Mouse (Mus musculus) small intestine, adult 2 months (tissue): ENCODE measurements around the gene Wdr62. TPM values are rescaled to one million over a fixed set of nuclear protein-coding genes. Genes with fewer than 3 reads are reported as not detected.

ENCODE experiments used
- H3K27ac ChIP-seq: fragments of 200-500 bp; 2 replicates; pipeline ENCODE4 v1.5.1; 2012; ENCODE audit warnings: low read depth, low read length, control low read depth, inconsistent platforms; ENCODE audit not compliant: insufficient read depth
- H3K27me3 ChIP-seq: fragments of 200-500 bp; 2 replicates; pipeline ENCODE4 v1.6.1; 2012; ENCODE audit warnings: mild to moderate bottlenecking, moderate library complexity, low read length, inconsistent platforms; ENCODE audit not compliant: control insufficient read depth, insufficient read depth
- H3K36me3 ChIP-seq: fragments of 200-500 bp; 2 replicates; pipeline ENCODE4 v1.6.1; 2012; ENCODE audit warnings: mild to moderate bottlenecking, low read length, control low read depth, inconsistent platforms; ENCODE audit not compliant: control insufficient read depth, insufficient read depth
- H3K4me1 ChIP-seq: fragments of 200-500 bp; 2 replicates; pipeline ENCODE4 v1.6.1; 2012; ENCODE audit warnings: low read length, inconsistent platforms, mixed read lengths; ENCODE audit not compliant: control insufficient read depth, insufficient read depth, insufficient read length
- H3K4me3 ChIP-seq: fragments of 200-500 bp; 2 replicates; pipeline ENCODE4 v1.5.1; 2012; ENCODE audit warnings: low read depth, mild to moderate bottlenecking, control low read depth, inconsistent platforms, low read length, moderate library complexity
- CTCF ChIP-seq: fragments of 200-500 bp; IDR thresholded peaks from 2 replicates; pipeline ENCODE4 v1.5.1; 2012; ENCODE audit warnings: low read depth, mild to moderate bottlenecking, control low read depth, inconsistent platforms, low read length, moderate library complexity, mixed read lengths; ENCODE audit not compliant: insufficient replicate concordance, insufficient read length; ENCODE audit errors: extremely low read depth
- POLR2A ChIP-seq: fragments of 200-500 bp; IDR thresholded peaks from 2 replicates; pipeline ENCODE4 v1.6.1; 2012; ENCODE audit warnings: low read depth, mild to moderate bottlenecking, control low read depth, inconsistent platforms, low read length, moderate library complexity
- WGBS: fragments of 180-500 bp; shearing (Covaris S2); methylation state at CpG from one replicate; pipeline ENCODE4 v1.1.7; 2018; 5-methylcytosine and 5-hydroxymethylcytosine counted together
- polyA plus RNA-seq: library from polyadenylated mRNA; depleted of rRNA; stranded (reverse); fragments of >200 nt; gene quantifications from 2 replicates; pipeline ENCODE4 v1.2.3, GENCODE M21; 2012; rRNA removed

Gene Wdr62
- 6.5 and 15.9 TPM in 2 replicates for polyA plus RNA-seq

DNA sequence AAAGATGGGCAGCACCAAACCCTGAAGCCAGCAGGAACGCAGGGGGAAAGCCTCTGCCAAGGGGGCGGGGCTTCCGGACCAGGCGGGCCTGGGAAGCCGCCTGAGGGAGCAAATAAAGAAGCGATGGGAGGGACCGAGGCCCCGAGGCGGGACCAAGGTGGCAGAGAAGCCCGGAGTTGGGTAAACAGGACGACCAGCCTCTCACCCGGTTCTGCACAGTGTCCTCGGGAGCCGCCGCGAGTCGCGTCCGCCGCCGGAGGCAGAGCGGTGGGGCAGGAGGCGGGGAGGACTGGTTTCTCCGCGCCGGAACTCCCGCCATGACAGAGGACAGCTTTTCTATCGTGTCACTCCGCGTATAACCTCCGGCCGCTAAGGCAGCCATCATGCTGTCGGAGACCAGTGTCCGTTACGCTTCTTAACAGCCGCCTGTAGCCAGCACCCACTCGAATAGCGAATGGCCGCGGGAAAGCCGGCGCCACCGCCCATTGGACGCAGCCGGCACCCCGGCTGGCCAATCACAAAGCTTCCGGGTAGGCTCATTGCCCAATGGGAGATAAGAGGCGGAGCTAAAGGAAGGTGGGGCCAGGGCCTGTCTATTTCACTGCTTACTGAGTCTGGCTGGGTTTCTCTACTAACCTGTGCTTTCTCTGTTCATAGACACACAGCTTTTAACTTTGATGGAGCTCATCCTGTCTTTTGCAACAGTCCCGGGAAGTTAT is at the start of gene Wdr62, which contains the start of gene Thap8:
Gene Wdr62 (minus strand): TSS at position 469 of the 719 bp plus-strand sequence.
Gene Thap8 (plus strand): TSS at position 144 of the 719 bp plus-strand sequence.
- H3K27me3 ChIP-seq = no peaks in the 10 kb centered on the region
- TF ChIP-seq POLR2A (no peak), CTCF (no peak)
- no peaks in the 10 kb centered on the region for H3K36me3 ChIP-seq
- H3K4me1 ChIP-seq = peaks cover 2% of the 10 kb centered on the region
- peak within 1 kb of the TSS; percentile 99 for H3K27ac ChIP-seq
- under 1% methylated on average over 49 of the region's 49 CpGs for WGBS
- peak within 1 kb of the TSS; percentile 95 for H3K4me3 ChIP-seq

GRCm38 (mm10) chr7:30328379-30328778 is 48.2 kb upstream of the Wdr62 start:
- Histone ChIP-seq H3K4me1 (peaks cover 1% of the 10 kb centered on the region), H3K36me3 (no peaks in the 10 kb centered on the region), H3K27ac (no peak overlapping the region), H3K4me3 (no peak overlapping the region), H3K27me3 (no peaks in the 10 kb centered on the region)
- TF ChIP-seq POLR2A (no peak), CTCF (no peak)
- 77% methylated on average over 10 of the region's 10 CpGs for WGBS

GRCm38 (mm10) chr7:30327140-30327539 is 46.9 kb upstream of the Wdr62 start:
- no peak for TF ChIP-seq POLR2A
- no peak for TF ChIP-seq CTCF
- Histone ChIP-seq H3K4me3 (no peak overlapping the region), H3K27ac (no peak overlapping the region), H3K27me3 (no peaks in the 10 kb centered on the region), H3K36me3 (no peaks in the 10 kb centered on the region), H3K4me1 (peaks cover 3% of the 10 kb centered on the region; the same call in 1 of the 2 replicates)
- WGBS = 75% methylated on average over 15 of the region's 15 CpGs

DNA sequence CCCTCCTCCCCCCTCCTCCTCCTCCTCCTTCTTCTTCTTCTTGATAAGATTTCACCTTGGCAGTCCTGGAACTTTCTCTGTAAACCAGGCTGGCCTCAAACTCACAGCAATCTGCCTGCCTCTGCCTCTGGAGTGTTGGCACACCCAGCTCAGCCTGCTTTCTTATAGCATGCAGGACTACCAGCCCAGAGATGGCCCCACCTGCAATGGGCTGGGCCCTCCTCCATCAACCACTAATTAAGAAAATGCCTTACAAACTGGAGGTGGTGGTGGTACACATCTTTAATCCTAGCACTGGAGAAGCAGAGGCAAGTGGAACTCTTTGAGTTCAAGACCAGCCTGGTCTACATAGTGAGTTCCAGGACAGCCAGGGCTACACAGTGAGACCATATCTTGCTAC is 46.2 kb upstream of the Wdr62 start:
- Histone ChIP-seq H3K4me1 (peaks cover 3% of the 10 kb centered on the region; the same call in 1 of the 2 replicates), H3K36me3 (no peaks in the 10 kb centered on the region), H3K27ac (no peak overlapping the region), H3K27me3 (no peaks in the 10 kb centered on the region), H3K4me3 (no peak overlapping the region)
- no peak for TF ChIP-seq POLR2A
- TF ChIP-seq CTCF = no peak

- H3K27ac ChIP-seq = no peak overlapping the region
- no peak overlapping the region for H3K4me3 ChIP-seq
These were observed 45.1 kb upstream of the Wdr62 start for GRCm38 (mm10) chr7:30325364-30325763.

DNA sequence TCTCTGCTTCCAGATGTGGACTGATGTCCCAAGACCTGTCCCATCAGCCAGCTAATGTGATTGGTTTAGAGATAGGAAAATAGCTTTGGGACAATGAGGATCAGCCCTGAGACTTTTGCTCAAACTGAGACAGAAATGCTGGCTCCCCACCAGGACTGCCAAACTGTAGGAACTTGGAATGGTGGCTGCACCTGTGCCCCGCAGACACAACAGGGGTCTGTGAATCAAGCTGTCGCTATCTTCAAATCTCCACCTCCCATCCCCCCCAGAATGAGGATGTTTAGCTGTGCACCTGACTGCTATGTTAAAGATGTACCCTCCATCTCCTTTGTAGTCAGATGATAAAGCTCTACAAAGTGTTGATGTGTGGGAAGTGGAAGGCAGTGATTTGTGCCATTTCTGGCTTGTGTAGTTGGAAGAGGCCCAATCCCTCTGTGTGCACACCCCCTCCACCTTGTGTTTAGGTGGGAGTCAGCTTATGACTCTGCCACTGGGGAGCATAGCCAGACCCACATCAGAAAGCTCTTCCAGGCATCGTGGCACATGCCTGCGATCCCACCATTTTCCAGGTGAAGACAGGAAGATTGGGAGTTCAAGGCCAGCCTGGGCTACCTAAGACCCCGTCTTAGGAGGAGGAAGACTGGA is 44.2 kb upstream of the Wdr62 start:
- TF ChIP-seq POLR2A = no peak
- TF ChIP-seq CTCF = no peak
- Histone ChIP-seq H3K4me3 (no peak overlapping the region), H3K27me3 (no peaks in the 10 kb centered on the region), H3K36me3 (no peaks in the 10 kb centered on the region), H3K4me1 (peaks cover 5% of the 10 kb centered on the region; the same call in 1 of the 2 replicates), H3K27ac (no peak overlapping the region)
- WGBS = 91% methylated on average over 5 of the region's 5 CpGs

More at GRCm38 (mm10) chr7:30325364-30325763, 45.1 kb upstream of the Wdr62 start:
- TF ChIP-seq CTCF (no peak), POLR2A (no peak)
- Histone ChIP-seq H3K4me1 (peaks cover 5% of the 10 kb centered on the region; the same call in 1 of the 2 replicates), H3K27me3 (no peaks in the 10 kb centered on the region), H3K36me3 (no peaks in the 10 kb centered on the region)
- 77% methylated on average over 2 of the region's 2 CpGs for WGBS

DNA sequence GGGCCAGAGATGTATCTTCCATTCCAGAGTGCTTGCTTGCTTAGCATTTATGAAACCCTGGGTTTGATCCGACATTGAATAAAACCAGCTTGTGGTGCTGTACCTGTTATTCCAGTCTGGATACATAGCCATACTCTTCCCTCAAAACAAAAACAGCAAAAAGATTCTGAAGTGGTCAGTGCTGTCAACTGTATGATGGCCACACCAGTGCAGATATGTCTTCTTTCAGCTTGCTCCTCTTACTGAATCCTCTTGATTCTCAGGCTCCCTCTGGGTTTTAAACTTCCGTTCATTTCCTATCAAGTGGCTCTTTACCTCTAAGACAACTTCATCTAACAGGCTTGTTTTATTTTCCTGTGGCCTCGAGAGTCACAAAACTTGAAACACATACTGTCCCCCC is 43.6 kb upstream of the Wdr62 start, which contains the start of gene Sdhaf1:
Gene Sdhaf1 (minus strand): TSS at position 101 of the 400 bp plus-strand sequence.
- no peak for TF ChIP-seq CTCF
- TF ChIP-seq POLR2A = no peak
- peaks cover 5% of the 10 kb centered on the region; the same call in 1 of the 2 replicates for H3K4me1 ChIP-seq
- WGBS = 85% methylated on average over 3 of the region's 3 CpGs
- no peaks in the 10 kb centered on the region for H3K27me3 ChIP-seq
- no peak within 1 kb of the TSS for H3K4me3 ChIP-seq
- H3K27ac ChIP-seq = peak within 1 kb of the TSS; percentile 90
- no peaks in the 10 kb centered on the region for H3K36me3 ChIP-seq
